Mouse (Mus musculus): ENCODE measurements around the gene Cep83. TPM values are rescaled to one million over a fixed set of nuclear protein-coding genes. Genes with fewer than 3 reads are reported as not detected.

Cep83 gene
- total and polyA plus RNA-seq, 2 experiments from 2014 or later = 15.4 to 17.5 TPM

DNA sequence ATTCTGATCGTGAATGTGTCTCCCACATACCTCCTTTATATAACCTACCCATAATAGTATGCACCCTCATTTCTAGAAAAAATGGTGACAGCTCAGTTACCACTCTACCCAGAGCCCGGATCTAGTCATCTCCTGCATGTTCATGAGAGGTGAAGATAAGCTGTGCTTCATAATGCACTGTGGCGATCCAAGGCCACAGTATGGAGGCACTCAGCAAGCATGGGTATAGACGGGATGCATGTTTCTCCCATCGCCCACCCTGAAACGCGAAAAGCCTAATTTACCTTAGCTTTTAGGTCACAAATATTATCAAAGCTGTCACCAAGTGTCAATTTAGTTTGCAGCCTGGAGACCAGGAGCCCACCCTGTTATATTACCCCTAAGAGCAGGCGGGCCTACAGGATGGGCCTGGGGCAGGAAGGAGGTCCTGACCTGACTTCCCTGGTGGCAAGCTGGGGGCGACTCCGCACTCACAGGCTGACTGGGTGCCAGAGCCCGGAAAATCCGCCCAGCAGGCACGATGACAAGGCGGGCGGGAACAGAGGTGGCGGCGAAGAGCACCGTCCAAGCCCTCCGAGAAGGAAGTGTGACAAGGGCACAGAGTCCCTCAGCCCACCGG lies 544 bp upstream of the Cep83 start:
- no peak for TF ChIP-seq CTCF (IDR thresholded peaks at IDR 0.05; ENCODE audit: low read depth)
- Histone ChIP-seq H3K9me3 (ENCODE audit: low read length) (no peaks in the 10 kb centered on the region), H3K27me3 (ENCODE audit: insufficient read depth, low read length) (no peaks in the 10 kb centered on the region), H3K27ac (peak overlapping the region; percentile 91), H3K9ac (replicated peaks; ENCODE audit: low read length) (peak overlapping the region; percentile 96), H3K4me2 (ENCODE audit: low read depth, low read length) (peak overlapping the region; percentile 94), H3K4me3 (ENCODE audit: low read length) (peak overlapping the region; percentile 95), H3K36me3 (ENCODE audit: insufficient read depth, low read length) (no peaks in the 10 kb centered on the region), H3K4me1 (ENCODE audit: insufficient read depth, low read length) (peaks cover 6% of the 10 kb centered on the region; the same call in 1 of the 2 replicates)
- ATAC-seq (peak; percentile 80), DNase-seq (ENCODE audit: low spot score) (peak; percentile 40)
- WGBS = 2% methylated on average over 20 of the region's 20 CpGs

GRCm38 (mm10) chr10:94689176-94689510 lies 689 bp downstream of the Cep83 start:
- Histone ChIP-seq H3K4me1 (ENCODE audit: insufficient read depth, low read length) (peaks cover 6% of the 10 kb centered on the region; the same call in 1 of the 2 replicates), H3K27me3 (ENCODE audit: insufficient read depth, low read length) (no peaks in the 10 kb centered on the region), H3K4me2 (ENCODE audit: low read depth, low read length) (peak overlapping the region; percentile 94), H3K9me3 (ENCODE audit: low read length) (no peaks in the 10 kb centered on the region), H3K27ac (peak overlapping the region; percentile 91), H3K36me3 (ENCODE audit: insufficient read depth, low read length) (no peaks in the 10 kb centered on the region), H3K4me3 (ENCODE audit: low read length) (peak overlapping the region; percentile 95), H3K9ac (replicated peaks; ENCODE audit: low read length) (peak overlapping the region; percentile 96)
- DNase-seq (ENCODE audit: low spot score) (no peak), ATAC-seq (no peak)
- no peak for TF ChIP-seq CTCF (IDR thresholded peaks at IDR 0.05; ENCODE audit: low read depth)
- WGBS = 2% methylated on average over 7 of the region's 7 CpGs

DNA sequence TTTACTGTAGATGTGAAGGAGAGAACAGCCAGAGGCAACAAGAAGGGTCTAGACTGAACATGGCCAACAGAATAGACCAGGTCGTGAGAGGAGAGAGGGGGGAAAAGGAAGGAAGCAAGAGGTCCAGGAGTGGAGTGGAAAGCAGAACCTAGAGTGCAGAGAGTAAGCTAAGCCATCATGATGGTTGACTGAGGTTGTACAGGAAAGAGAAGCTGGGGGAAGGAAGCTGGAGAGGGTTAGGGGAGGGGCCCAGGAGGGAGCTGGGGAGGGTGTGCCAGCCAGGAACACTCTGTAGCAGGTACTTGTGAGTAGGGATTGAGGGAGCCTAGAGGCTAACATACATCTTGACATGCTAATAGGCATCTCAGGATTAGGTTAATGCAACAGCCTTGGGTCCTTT lies 1.9 kb downstream of the Cep83 start:
- Histone ChIP-seq H3K9ac (replicated peaks; ENCODE audit: low read length) (no peak overlapping the region), H3K27me3 (ENCODE audit: insufficient read depth, low read length) (no peaks in the 10 kb centered on the region), H3K36me3 (ENCODE audit: insufficient read depth, low read length) (no peaks in the 10 kb centered on the region), H3K4me1 (ENCODE audit: insufficient read depth, low read length) (peaks cover 6% of the 10 kb centered on the region; the same call in 1 of the 2 replicates), H3K9me3 (ENCODE audit: low read length) (no peaks in the 10 kb centered on the region), H3K27ac (no peak overlapping the region), H3K4me2 (ENCODE audit: low read depth, low read length) (peak overlapping the region; percentile 94), H3K4me3 (ENCODE audit: low read length) (no peak overlapping the region)
- no peak for TF ChIP-seq CTCF (IDR thresholded peaks at IDR 0.05; ENCODE audit: low read depth)
- DNase-seq (ENCODE audit: low spot score) (no peak), ATAC-seq (no peak)
- 79% methylated on average over 1 of the region's 1 CpGs for WGBS

GRCm38 (mm10) chr10:94692163-94692562 lies 3.7 kb downstream of the Cep83 start:
- H3K27ac ChIP-seq = no peak overlapping the region
- no peaks in the 10 kb centered on the region for H3K9me3 ChIP-seq (ENCODE audit: low read length)
- no peak overlapping the region for H3K9ac ChIP-seq (replicated peaks; ENCODE audit: low read length)
- WGBS = 94% methylated on average over 4 of the region's 4 CpGs
- no peaks in the 10 kb centered on the region for H3K27me3 ChIP-seq (ENCODE audit: insufficient read depth, low read length)
- H3K4me3 ChIP-seq (ENCODE audit: low read length) = no peak overlapping the region
- no peak for TF ChIP-seq CTCF (IDR thresholded peaks at IDR 0.05; ENCODE audit: low read depth)
- H3K4me1 ChIP-seq (ENCODE audit: insufficient read depth, low read length) = peaks cover 6% of the 10 kb centered on the region; the same call in 1 of the 2 replicates
- DNase-seq (ENCODE audit: low spot score) (no peak), ATAC-seq (no peak)
- no peaks in the 10 kb centered on the region for H3K36me3 ChIP-seq (ENCODE audit: insufficient read depth, low read length)
- no peak overlapping the region for H3K4me2 ChIP-seq (ENCODE audit: low read depth, low read length)

DNA sequence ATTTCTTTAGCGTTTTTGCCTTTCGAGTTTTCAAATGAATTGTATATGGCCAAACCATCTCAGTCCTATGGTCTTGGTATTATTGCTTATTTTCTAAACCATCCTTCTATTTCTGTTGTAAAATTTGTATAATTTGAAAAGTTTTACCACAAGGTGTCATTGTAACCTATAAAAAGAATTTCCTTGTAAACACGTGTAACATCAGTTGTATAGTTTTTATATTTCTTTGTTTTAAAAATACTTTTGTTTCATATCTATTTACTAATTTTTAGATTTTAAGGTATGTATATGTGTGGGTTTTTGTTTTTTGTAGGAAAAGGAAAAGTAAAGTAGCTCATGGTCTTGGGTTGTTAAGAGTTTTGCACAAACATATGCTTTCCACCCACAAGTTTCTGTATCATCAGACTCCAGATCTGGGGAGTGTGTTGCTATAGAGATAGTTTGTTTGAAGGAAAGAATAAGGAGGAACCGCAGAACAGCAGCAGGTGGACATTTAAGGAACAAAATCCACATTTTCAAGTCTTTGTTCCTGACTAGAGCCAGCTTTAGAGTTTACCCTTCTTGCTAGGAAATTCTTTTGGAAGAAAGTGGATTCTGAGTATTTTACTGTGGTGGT lies 17.3 kb downstream of the Cep83 start:
- DNase-seq (ENCODE audit: low spot score) (no peak), ATAC-seq (no peak)
- Histone ChIP-seq H3K36me3 (ENCODE audit: insufficient read depth, low read length) (no peaks in the 10 kb centered on the region), H3K4me1 (ENCODE audit: insufficient read depth, low read length) (no peaks in the 10 kb centered on the region), H3K4me3 (ENCODE audit: low read length) (no peak overlapping the region), H3K9ac (replicated peaks; ENCODE audit: low read length) (no peak overlapping the region), H3K27me3 (ENCODE audit: insufficient read depth, low read length) (no peaks in the 10 kb centered on the region), H3K4me2 (ENCODE audit: low read depth, low read length) (no peak overlapping the region), H3K27ac (no peak overlapping the region), H3K9me3 (ENCODE audit: low read length) (no peaks in the 10 kb centered on the region)
- TF ChIP-seq CTCF (IDR thresholded peaks at IDR 0.05; ENCODE audit: low read depth) = no peak
- WGBS = 73% methylated on average over 4 of the region's 4 CpGs

DNA sequence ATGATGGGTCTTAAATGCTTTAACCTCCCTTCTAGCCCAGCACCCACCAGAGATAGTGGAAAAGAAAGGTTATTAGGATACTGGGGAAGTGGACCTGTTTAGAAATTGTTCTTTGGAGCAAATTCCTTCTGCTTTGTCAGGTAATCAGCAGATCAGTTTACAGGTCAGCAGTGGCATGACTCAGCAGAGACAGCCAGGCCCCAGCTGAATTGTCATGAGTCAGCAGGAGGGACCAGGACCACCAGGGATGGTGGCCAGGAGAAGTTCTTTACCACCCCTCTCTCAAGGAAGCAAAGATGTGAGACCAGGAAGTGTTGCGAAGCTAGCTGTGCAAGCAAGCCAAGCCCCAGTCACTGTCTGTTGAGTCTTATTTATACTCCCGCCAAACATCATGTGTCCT lies 18.2 kb downstream of the Cep83 start:
- no peaks in the 10 kb centered on the region for H3K4me1 ChIP-seq (ENCODE audit: insufficient read depth, low read length)
- H3K4me2 ChIP-seq (ENCODE audit: low read depth, low read length) = no peak overlapping the region
- no peaks in the 10 kb centered on the region for H3K9me3 ChIP-seq (ENCODE audit: low read length)
- H3K27me3 ChIP-seq (ENCODE audit: insufficient read depth, low read length) = no peaks in the 10 kb centered on the region
- DNase-seq (ENCODE audit: low spot score) (no peak), ATAC-seq (no peak)
- no peak overlapping the region for H3K27ac ChIP-seq
- no peak overlapping the region for H3K4me3 ChIP-seq (ENCODE audit: low read length)
- no peak for TF ChIP-seq CTCF (IDR thresholded peaks at IDR 0.05; ENCODE audit: low read depth)
- whole genome bisulfite sequencing = 90% methylated on average over 2 of the region's 2 CpGs
- no peak overlapping the region for H3K9ac ChIP-seq (replicated peaks; ENCODE audit: low read length)
- no peaks in the 10 kb centered on the region for H3K36me3 ChIP-seq (ENCODE audit: insufficient read depth, low read length)

Data from hindbrain, postnatal 0 days (tissue).